Mouse (Mus musculus) forelimb bud, embryonic 11.5 days (tissue): Measurements from ENCODE around the gene Hist1h3a.
A peak's percentile ranks its signal among the peaks of the same experiment; 100 is the strongest.
"Not testable (repeated sequence)": the region's sequence is repeated elsewhere in the genome, so short reads cannot be mapped to it uniquely, and the experiment has no call there.

Source experiments
- DNase-seq: peaks from one replicate; pipeline ENCODE4 v3.0.0-alpha.2; 2012; ENCODE audit warnings: low read depth, low spot score

The Hist1h3a gene

DNA sequence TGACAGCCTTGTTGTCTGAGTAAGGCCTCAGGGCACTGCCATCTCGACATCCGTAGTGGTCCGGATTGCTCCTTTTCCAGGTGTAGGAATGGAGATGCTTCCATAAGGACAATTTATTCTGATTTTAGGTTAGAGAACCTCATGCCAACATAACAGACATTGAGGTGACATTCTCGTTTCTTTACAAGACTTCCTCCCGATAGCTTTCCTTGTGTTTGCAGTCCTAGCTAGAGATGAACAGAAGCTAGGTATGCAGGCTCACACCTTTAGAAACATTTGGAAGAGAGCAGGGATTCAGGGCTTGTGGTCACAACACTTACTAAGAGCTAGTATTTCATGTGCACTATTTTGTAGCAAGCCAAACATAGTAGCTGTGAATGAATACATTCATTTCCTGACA lies 19.0 kb downstream of the Hist1h3a start:
- DNase-seq, result no peak

DNA sequence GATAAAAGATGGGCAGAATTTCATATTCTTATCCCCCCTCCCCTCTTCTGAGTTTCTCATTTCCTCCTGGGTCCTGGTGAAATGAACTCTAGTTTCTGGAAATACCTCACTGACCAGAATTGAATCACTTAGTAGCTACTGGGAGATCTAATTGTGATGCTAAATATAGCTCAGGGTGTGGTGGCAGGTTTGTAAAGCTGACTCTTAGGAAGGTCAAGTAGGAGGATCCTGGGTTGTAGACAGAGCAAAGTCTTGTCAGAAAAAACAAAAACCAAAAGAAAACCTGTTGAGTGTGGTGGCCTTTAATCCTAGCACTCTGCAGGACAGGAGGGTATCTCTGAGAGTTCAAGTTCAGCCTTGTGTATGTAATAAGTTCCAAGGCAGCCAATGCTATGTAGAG lies 20.2 kb downstream of the Hist1h3a start:
- DNase-seq, result no peak

DNA sequence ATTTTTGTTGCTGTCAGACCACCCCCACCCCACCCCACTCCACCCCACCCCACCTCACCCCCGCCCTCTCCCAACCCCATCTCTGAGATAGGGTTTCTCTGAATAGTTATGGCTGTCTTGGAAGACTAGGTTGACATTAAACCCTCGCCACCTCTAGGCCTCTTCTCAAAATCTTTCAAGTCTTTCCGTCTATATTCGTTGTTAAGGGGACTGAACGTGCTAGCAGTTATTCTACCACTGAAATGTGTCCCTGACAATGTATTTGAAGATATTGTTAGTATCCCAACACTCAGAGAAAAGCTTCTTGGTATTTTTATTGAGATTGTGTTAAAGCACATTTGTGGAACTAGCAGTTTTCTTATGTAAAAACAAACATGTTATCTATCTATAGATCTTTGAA lies 21.3 kb downstream of the Hist1h3a start:
- DNase-seq, result no peak

DNA sequence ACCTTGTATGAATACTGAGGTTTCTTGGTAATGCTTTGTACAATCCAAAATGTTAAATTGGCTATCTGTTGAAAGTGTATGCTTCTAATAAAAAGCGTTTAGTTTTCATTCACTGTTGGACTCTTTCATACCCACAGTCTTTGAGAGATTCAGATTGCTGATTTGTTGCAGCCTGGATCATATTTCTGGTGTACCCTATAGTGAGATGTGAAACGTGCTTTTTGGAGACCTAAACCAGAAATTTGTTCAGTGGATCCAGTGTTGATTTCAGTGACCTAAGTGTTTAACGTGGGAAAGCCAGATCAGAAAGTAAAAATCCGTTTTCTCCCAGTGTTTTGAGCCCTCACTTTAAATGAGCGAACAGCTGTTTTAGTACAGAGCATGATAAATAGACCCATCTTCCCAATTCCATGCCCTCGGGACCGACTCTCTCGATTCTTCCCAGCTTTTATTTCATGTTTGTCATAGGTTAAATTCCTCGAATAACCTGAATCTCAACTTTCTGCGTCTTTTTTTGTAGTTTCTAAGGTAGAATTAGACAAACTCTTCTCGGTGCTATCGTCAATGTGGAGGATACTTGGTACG lies 21.8 kb downstream of the Hist1h3a start:
- peak; percentile 40 for DNase-seq

DNA sequence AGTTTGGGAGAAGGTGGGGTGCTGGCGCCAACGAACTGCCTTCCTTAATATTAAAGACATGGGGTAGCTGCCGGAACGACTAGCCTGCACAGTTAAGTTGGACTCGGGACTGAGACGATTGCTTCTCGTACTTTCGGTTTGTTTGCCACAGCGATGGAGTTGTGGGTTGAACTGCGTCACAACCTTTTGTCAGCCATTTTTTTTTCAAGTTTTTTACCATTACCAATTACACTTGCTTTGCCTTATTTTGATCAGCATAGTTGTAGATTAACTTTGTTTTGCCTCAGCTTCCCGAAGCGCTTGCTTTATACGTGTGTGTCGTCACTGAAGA lies 22.3 kb downstream of the Hist1h3a start:
- no peak for DNase-seq

DNA sequence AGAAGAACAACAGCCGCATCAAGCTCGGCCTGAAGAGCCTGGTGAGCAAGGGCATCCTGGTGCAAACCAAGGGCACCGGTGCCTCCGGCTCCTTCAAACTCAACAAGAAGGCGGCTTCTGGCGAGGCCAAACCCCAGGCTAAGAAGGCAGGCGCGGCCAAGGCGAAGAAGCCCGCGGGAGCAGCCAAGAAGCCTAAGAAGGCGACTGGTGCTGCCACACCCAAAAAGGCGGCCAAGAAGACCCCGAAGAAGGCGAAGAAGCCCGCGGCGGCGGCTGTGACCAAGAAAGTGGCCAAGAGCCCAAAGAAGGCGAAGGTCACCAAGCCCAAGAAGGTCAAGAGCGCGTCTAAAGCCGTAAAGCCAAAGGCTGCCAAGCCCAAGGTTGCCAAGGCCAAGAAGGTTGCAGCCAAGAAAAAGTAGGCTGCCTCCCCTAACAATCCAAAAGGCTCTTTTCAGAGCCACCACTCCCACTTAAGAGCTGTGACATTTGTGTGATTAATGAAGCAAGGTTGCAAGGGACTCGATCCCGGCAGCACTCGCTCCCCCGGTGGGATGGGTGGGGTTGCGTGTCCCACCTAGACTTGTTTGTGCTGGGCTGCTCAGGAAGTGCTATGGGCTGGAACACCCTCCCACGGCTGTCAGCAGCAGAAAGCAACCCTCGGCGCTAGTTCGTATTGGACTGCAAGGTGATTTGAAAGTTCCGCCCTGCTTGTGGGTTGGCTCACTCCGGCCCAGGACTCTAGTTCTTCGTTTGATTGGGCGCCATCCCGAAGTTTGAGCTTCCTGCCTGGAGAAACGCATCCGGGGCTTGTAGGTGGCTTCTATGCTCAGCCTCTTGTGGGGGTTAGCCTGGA lies 22.9 kb downstream of the Hist1h3a start:
- DNase-seq, result peak; percentile 96

DNA sequence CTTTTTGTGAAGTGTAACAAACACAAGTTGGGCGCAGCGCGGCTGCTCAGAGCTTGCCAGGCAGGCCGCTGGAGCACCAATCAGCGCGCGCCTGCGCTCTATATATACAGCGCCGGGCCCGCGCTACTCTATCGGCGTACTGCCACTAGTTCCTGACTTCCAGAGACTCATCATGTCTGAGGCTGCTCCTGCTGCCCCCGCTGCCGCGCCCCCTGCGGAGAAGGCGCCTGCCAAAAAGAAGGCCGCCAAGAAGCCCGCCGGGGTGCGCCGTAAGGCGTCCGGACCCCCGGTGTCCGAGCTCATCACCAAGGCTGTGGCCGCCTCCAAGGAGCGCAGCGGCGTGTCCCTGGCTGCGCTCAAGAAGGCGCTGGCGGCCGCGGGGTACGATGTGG lies 23.5 kb downstream of the Hist1h3a start, which contains the start of gene Hist1h1c:
Gene Hist1h1c, plus strand, starts transcription at position 132 of the 392 bp plus-strand sequence.
- DNase-seq, result peak; percentile 95

DNA sequence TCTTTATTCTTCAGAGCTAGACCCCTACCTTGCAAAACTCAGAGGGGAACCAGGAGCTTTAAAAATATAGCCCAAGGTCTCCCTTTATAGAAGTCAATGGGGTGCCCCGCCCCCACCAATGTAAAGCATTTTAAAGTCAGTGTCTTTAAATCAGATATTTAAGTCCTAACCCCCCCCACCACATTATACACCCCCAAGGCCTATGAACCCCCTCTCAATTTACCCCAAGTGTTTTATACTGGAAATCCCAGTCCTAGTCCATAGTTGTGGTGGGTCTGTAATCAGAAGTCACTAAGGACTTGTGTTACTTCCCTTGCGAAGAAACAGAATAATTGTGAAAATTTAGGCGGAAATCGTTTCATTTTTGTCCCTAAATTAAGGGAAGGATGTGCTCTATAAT lies 24.1 kb downstream of the Hist1h3a start:
- no peak for DNase-seq

DNA sequence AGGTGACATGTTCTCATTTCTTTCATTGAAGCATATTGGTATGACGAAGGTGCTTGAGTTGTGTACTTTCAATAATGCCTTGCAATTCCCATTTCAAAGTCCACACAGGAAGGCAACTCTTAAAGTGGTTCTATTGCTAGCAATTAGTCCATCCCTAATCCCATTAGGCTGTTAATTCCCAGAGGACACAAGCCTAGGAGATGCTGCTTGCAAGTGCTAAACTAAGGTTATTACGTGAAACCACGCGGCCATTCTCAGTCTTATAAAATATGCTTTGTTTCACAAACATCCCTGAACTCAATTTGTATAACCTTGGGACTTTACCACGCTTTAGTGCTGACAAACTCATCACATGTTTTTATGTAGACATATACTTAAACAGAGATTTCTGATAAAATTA lies 25.1 kb downstream of the Hist1h3a start:
- no peak for DNase-seq

DNA sequence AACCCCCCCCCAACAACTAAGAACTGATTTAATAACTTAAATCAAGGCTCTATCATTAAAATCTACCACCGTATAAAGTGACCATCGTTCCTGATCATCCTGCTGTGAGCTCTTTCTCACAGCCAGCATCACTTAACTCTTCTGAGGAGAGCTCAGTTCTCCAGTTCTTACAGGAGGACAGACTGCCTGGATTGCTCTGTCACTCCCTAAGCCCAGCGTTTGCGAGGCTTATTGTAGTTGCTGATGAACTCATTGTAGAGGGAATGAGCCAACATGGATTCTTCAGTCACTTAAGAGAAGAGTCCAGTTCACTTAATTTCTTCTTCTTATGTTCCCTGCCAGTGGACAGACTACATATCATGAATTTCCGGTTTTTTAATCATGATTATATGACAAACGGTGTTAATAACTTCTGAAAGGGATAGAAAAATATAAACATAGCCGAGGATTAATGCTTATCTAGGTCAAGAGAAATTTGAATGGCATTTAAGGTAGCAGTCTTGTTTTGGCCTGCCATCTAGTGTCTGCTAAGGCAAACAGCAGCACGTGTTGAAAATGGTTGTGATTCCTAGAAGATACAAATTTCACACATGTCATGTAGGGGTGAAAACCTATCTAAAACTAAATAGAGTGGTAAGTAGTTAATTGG lies 29.9 kb downstream of the Hist1h3a start:
- DNase-seq, result no peak

DNA sequence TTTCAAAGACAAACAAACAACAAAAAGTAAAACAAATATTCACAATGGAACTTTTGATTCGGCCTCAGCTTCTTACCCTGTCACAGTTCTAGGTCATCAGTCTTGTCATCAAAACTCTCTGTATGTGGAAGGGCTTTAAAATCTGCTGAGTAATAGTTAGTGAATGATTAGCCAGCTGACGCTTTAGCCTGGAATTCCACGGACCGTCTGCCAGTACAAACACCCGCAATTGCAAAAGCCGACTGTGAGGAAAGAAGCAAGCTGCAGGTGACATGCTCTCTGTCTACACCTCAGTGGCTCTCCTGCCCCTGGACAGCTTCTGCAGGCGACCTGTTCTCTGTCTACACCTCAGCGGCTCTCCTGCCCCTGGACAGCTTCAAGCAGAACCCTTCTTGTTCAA lies 31.7 kb downstream of the Hist1h3a start:
- no peak for DNase-seq

DNA sequence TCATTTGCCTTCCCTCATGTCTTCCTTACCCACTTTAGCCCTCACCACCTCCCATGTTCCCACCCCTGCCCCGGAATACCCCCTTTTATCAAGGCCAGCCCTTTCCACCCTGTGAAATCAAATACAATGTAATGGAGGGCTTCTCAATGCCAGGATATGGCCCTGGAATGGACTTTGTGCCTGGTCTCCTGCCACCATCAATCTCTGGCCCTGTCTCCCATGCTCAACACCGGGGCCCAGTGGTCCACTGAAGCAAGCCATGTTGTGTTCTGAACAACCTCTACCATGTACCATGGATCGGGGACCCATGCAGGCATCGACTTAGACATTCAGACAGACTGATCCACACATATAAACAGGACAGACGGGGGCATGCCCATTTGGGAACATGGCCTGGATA lies 32.5 kb downstream of the Hist1h3a start:
- DNase-seq, result no peak

DNA sequence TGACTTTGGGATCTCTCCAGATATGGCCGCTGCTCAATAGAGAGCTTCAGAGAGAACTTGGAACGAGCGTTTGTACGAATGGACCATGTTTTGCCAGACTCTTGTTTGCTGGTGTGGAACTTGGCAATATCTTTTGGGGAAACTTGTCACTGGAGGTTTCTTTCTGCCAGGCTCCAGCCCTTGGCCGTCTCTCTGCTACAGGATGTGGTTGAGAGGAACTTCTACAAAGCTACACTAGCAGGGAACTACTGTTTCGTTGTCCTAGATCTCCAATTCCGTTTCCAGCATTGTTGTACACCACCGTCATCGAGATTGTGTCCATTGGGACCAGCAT lies 33.0 kb downstream of the Hist1h3a start:
- no peak for DNase-seq

DNA sequence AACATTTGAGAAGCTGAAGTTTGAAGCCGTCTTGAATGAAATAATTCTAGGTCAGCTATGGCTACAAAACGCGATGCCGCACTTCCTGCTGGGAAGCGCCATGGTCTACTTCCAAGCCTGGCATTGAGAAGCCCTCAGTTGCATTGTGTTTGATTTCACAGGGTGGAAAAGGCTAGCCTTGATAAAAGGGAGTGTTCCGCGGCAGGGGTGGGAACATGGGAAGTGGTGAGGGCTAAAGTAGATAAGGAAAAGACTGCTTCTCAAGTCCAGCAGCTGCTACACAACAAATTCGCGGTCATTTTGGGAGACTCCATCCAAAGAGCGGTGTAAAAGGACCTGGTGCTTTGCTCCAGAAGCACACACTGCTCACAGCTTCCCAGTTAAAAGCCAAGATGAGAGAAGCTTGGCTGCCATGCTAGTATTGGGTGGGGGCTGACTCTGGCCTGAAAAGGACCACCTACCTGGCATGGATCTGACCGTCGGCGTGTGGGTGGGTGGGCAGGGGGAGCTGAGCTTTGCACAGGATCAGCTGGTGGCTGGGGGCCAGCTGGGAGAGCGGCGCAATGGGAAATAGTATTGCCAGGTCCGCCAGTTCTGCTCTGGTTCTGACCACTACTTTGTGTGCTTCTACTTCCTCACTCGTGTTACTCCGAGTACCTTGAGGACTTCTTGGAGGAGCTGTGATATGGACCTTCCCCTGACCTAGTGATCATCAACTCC lies 33.6 kb downstream of the Hist1h3a start:
- DNase-seq, result no peak

DNA sequence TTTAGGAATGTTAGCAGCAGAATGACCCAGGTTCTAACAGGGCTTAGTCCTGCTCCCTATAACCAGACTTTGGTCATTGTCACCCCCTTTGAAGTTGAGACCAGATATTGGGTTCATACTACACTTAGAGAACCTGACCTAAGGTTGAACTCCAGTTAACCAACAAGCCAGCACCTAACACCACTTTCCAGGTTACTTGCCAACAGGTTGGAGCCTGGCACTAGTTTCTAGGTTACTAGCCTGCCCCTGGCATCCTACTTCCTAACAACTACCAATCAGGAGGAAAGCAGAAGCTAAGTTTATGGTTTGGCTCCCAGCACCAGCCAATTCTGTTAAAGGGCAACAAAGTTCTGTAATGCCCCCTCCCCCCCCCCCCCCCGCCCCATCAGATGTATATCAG lies 37.0 kb downstream of the Hist1h3a start:
- DNase-seq, result no peak

DNA sequence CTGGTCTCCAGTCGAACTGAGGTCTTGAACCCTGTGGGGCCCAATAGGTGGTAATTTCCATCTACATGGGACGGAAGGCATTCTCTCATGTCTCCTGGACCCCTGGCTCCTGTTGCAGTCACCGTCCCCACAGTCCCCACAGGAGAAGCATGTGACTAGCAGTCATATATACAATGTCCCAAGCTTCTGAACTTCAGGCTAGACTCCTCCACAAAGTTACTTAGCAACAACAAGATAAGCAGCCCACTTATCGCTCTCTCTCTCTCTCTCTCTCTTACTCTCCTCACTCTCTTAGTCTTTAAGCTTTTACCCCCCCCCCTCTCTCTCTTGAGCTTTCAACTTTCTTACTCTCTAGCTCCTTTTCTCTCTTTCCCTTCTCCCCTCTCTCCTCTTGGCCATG lies 37.9 kb downstream of the Hist1h3a start:
- DNase-seq, result no peak

DNA sequence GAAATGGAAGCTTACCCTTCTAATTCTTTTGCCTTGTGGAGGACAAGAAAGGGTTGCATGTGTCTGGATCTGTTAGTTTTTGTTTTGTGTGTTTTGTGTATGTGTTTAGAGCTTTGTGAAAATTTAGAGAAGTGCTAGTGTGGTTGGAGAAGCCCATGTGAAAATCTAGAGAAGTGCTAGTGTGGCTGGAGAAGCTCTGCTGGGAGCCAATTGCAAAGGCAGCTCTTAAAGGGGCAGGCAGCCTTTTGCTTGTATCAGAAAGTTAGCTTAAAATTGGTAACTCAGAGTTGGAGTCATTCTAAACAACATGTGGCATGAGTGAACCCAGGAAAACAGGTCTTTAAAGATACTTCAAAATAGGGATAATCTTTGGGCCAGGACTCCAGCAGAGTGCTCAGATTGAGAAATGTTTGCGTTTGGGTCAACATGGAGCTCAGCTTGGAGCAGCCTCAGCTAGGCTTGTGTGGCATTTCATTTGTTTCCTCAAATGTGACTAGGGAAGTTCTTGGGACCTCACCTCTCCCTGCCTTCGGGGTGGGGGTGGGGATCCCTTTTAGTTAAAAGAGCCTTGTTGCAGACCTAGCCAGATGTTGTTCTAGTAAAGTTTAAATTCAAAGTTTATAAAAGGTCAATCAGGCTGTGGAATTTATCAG lies 44.5 kb downstream of the Hist1h3a start:
- not testable (repeated sequence) for DNase-seq

DNA sequence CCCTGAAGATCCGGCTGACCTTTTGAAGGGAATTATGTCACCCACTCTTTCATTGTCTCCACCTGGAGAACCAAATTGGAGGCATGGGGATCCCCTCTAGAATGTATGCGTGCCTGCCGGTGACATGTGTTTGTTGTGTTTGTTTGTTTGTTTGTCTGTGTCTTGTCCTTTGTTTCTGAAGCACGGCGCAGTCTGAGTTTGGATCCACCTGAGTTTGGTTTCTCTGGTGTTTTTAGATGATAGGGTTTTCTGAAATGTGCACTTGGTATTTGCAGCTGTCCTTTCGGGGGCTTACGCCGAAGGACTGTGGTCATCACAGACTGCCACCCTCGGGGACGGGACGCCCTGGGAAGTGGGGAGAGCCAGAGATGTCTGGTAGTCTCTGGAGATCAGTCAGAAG lies 45.0 kb downstream of the Hist1h3a start:
- DNase-seq, result no peak

DNA sequence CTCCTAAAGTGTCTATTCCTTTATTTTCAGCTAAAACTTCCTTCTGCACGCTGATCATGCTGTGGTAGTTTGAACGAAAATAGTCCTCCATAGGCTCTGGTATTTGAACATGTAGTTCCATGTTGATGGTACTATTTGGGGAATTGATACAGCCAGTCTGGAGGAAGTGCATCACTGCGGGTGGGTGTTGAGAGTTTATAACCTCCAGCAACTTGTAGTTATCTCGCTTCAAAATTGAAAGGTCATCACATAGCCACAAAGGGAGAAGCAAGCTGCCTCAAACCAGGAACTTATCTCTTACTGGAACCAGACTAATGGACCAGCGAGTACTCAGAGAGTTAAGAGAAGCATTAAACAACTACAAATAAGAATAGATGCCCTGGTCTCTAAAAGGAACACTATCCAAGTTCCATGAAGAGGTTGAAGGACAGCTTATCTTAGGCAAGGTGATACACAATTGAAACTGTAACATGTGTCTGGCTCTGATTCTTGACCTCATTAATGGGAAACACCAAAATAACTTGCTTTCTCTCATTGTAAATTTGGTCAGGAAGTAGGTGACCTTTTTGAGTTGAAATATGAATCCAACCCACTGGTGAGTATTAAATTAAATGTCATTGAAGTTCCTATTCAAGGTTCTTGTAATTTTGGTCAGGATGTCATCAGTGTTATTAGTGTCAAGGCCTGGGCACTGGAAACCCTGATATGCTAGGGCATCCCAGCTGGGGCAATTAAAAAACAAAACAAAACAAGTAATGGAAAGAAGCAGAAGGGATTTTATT lies 45.7 kb downstream of the Hist1h3a start:
- DNase-seq, result no peak
